In genomic region chr2:6585069-6585754, GRCm38 (mm10) we compare ENCODE assay signal across 24 mouse cellular contexts.
A peak's percentile ranks its signal among the peaks of the same experiment; 100 is the strongest.
DNase-seq lines count a peak whose midpoint lies in the region; ATAC-seq and TF ChIP-seq lines count a peak whose summit lies in the region.
"Had no signal": no experiment of that assay in that cellular context is flagged by ENCODE, and none has a peak within 500 bp of the region (broad histone marks: within the 10 kb centered on the region; RNA-seq: fewer than 3 reads in every experiment).

No protein-coding gene starts in this region.

- no peaks in the 10 kb centered on the region for H3K9me3 ChIP-seq in CH12.LX (replicated peaks; ENCODE audit: low read length)
- no peaks in the 10 kb centered on the region for H3K9me3 ChIP-seq in intestine, embryonic 15.5 days
- H3K9me3 ChIP-seq in intestine, postnatal 0 days (ENCODE audit: control insufficient read depth): no peaks in the 10 kb centered on the region
- no peaks in the 10 kb centered on the region for H3K9me3 ChIP-seq in heart, embryonic 12.5 days (replicated peaks)
- H3K9me3 ChIP-seq: embryonic facial prominence, embryonic 13.5 days; embryonic facial prominence, embryonic 15.5 days; forebrain, embryonic 10.5 days; forebrain, embryonic 12.5 days; forebrain, embryonic 15.5 days; G1E had no signal

- no peaks in the 10 kb centered on the region for H3K27me3 ChIP-seq in CH12.LX (replicated peaks)
- no peaks in the 10 kb centered on the region for H3K27me3 ChIP-seq in intestine, embryonic 15.5 days (replicated peaks)
- H3K27me3 ChIP-seq in intestine, postnatal 0 days (replicated peaks; ENCODE audit: control insufficient read depth, insufficient read depth, low read length): no peaks in the 10 kb centered on the region
- H3K27me3 ChIP-seq in heart, embryonic 12.5 days (replicated peaks): no peaks in the 10 kb centered on the region
- H3K27me3 ChIP-seq: embryonic facial prominence, embryonic 13.5 days; embryonic facial prominence, embryonic 15.5 days; forebrain, embryonic 12.5 days; forebrain, embryonic 15.5 days; Patski had no signal

- 67% methylated on average over 7 of the region's 7 CpGs for WGBS in intestine, embryonic 15.5 days
- 41% methylated on average over 7 of the region's 7 CpGs for WGBS in intestine, postnatal 0 days
- 80% methylated on average over 7 of the region's 7 CpGs for WGBS in heart, embryonic 12.5 days

- TF ChIP-seq CTCF in CH12.LX (conservative IDR thresholded peaks at IDR 0.05 in 1 of 2, IDR thresholded peaks at IDR 0.05 in 1 of 2; ENCODE audit: low read depth in 2 of 2, low read length in 2 of 2): no peak
- no peak for TF ChIP-seq CTCF in intestine, postnatal 0 days (IDR thresholded peaks at IDR 0.05; ENCODE audit: low read depth)

- TF ChIP-seq RAD21 in CH12.LX (IDR thresholded peaks at IDR 0.05; ENCODE audit: low read depth, low read length): no peak

- dilution Hi-C loops in CH12.LX (cut with MboI; ENCODE audit: extremely low pct_ligation_motif_present, extremely low pct_unique_long_range_greater_than_20kb, low sequenced_read_pairs): no loop called here

- 0 out of 2 replicates have a peak, but pooled peaks have one; percentile 46 for TF ChIP-seq EP300 in CH12.LX (IDR thresholded peaks at IDR 0.05; ENCODE audit: low read length)

- peak overlapping the region; percentile 79; the same call in 1 of the 2 replicates for H3K27ac ChIP-seq in CH12.LX (ENCODE audit: insufficient read depth, low read depth)
- no peak overlapping the region for H3K27ac ChIP-seq in intestine, embryonic 15.5 days
- H3K27ac ChIP-seq in intestine, postnatal 0 days (ENCODE audit: low read depth, low read length): no peak overlapping the region
- no peak overlapping the region for H3K27ac ChIP-seq in heart, embryonic 12.5 days (ENCODE audit: poor library complexity, severe bottlenecking)
- H3K27ac ChIP-seq: embryonic facial prominence, embryonic 13.5 days; embryonic facial prominence, embryonic 15.5 days; forebrain, embryonic 12.5 days had no signal

- no peak for DNase-seq in CH12.LX (ENCODE audit: extremely low read depth)
- DNase-seq in embryo, embryonic 10.5 days (ENCODE audit: low spot score): no peak
- DNase-seq: adrenal gland, adult 8-10 months; adrenal gland, postnatal 14 days; adrenal gland, postnatal 36 days; cerebellum, adult 11-12 months; cerebellum, adult 2 months; cerebellum, adult 9-10 months; cerebellum, postnatal 10 days; cerebellum, postnatal 25 days; embryo, embryonic 11 days; forebrain, postnatal 0 days had no signal

- peak overlapping the region; percentile 78 for H3K9ac ChIP-seq in CH12.LX (ENCODE audit: insufficient read depth, low read depth)
- no peak overlapping the region for H3K9ac ChIP-seq in intestine, embryonic 15.5 days
- H3K9ac ChIP-seq in intestine, postnatal 0 days (ENCODE audit: low read depth, low read length): no peak overlapping the region
- no peak overlapping the region for H3K9ac ChIP-seq in heart, embryonic 12.5 days
- H3K9ac ChIP-seq: embryonic facial prominence, embryonic 13.5 days; embryonic facial prominence, embryonic 15.5 days; forebrain, embryonic 12.5 days; forebrain, embryonic 15.5 days; forebrain, postnatal 0 days had no signal

- H3K4me1 ChIP-seq in CH12.LX (ENCODE audit: control insufficient read depth in 1 of 2, insufficient read depth in 2 of 2): peaks cover 20 to 79% of the 10 kb centered on the region in 2 experiments
- H3K4me1 ChIP-seq in intestine, embryonic 15.5 days (replicated peaks): no peaks in the 10 kb centered on the region
- H3K4me1 ChIP-seq in intestine, postnatal 0 days (replicated peaks; ENCODE audit: control insufficient read depth, insufficient read depth, low read length): 0 out of 2 replicates have a peak, but pooled peaks cover 3% of the 10 kb centered on the region
- H3K4me1 ChIP-seq in heart, embryonic 12.5 days (replicated peaks): no peaks in the 10 kb centered on the region; the same call in 1 of the 2 replicates
- H3K4me1 ChIP-seq: embryonic facial prominence, embryonic 13.5 days; embryonic facial prominence, embryonic 15.5 days; forebrain, embryonic 10.5 days; forebrain, embryonic 12.5 days had no signal

- no peak; the same call in 1 of the 2 replicates for TF ChIP-seq POLR2A in CH12.LX (IDR thresholded peaks at IDR 0.05; ENCODE audit: low read depth, low read length)

- H3K4me3 ChIP-seq in CH12.LX (replicated peaks in 1 of 3; ENCODE audit: low read depth in 2 of 3, low read length in 2 of 3, poor library complexity in 1 of 3): peak overlapping the region in 2 of 3 experiments; percentile 23 to 26
- H3K4me3 ChIP-seq in intestine, embryonic 15.5 days (replicated peaks): no peak overlapping the region
- H3K4me3 ChIP-seq in intestine, postnatal 0 days (ENCODE audit: low read depth, low read length): no peak overlapping the region
- no peak overlapping the region for H3K4me3 ChIP-seq in heart, embryonic 12.5 days
- H3K4me3 ChIP-seq: embryonic facial prominence, embryonic 13.5 days; embryonic facial prominence, embryonic 15.5 days; erythroblast, embryonic 14.5 days; forebrain, embryonic 10.5 days; forebrain, embryonic 12.5 days; forebrain, embryonic 15.5 days had no signal

- in situ Hi-C loops in CH12.LX (cut with MboI; ENCODE audit: low pct_ligation_motif_present, low pct_unique_long_range_greater_than_20kb, low sequenced_read_pairs): no loop called here

- H3K36me3 ChIP-seq in CH12.LX (replicated peaks in 1 of 2; ENCODE audit: control insufficient read depth in 1 of 2, insufficient read depth in 1 of 2, low read length in 1 of 2): peaks cover 2 to 30% of the 10 kb centered on the region in 2 experiments
- no peaks in the 10 kb centered on the region for H3K36me3 ChIP-seq in intestine, embryonic 15.5 days
- no peaks in the 10 kb centered on the region; the same call in 1 of the 2 replicates for H3K36me3 ChIP-seq in intestine, postnatal 0 days (ENCODE audit: control insufficient read depth, insufficient read depth)
- peaks cover 3% of the 10 kb centered on the region; the same call in 1 of the 2 replicates for H3K36me3 ChIP-seq in heart, embryonic 12.5 days
- H3K36me3 ChIP-seq: embryonic facial prominence, embryonic 13.5 days; embryonic facial prominence, embryonic 15.5 days; G1E had no signal

- H3K79me2 ChIP-seq in CH12.LX (replicated peaks; ENCODE audit: control insufficient read depth, extremely low read depth, insufficient read depth, poor library complexity, severe bottlenecking): peaks cover 3% of the 10 kb centered on the region; the same call in 1 of the 2 replicates

- 0 out of 2 replicates have a peak overlapping the region, but pooled peaks have one; percentile 15 for H3K4me2 ChIP-seq in CH12.LX (ENCODE audit: insufficient read depth, low read depth, poor library complexity, severe bottlenecking)
- no peak overlapping the region for H3K4me2 ChIP-seq in intestine, embryonic 15.5 days (replicated peaks)
- H3K4me2 ChIP-seq in intestine, postnatal 0 days (replicated peaks; ENCODE audit: low read depth): no peak overlapping the region
- H3K4me2 ChIP-seq in heart, embryonic 12.5 days: no peak overlapping the region
- H3K4me2 ChIP-seq: embryonic facial prominence, embryonic 13.5 days; embryonic facial prominence, embryonic 15.5 days; forebrain, embryonic 12.5 days; forebrain, embryonic 15.5 days had no signal

- ATAC-seq in intestine, embryonic 15.5 days: peak; percentile 84
- peak; percentile 90 for ATAC-seq in intestine, postnatal 0 days
- ATAC-seq in heart, embryonic 12.5 days (ENCODE audit: insufficient number of reproducible peaks, low FRiP score): no peak
- ATAC-seq: activated CD4-positive, CD25-positive, alpha-beta regulatory T cell, adult 4 months; forebrain, embryonic 15.5 days; Patski had no signal

TF ChIP-seq in CH12.LX, 34 proteins besides CTCF, POLR2A, EP300 and RAD21:
- TF ChIP-seq ZKSCAN1 (IDR thresholded peaks at IDR 0.05; ENCODE audit: borderline replicate concordance, low read depth, low read length) (no peak), SIN3A (IDR thresholded peaks at IDR 0.05; ENCODE audit: low read length) (no peak), JUND (conservative IDR thresholded peaks at IDR 0.05; ENCODE audit: low read depth, low read length) (no peak), ETS1 (conservative IDR thresholded peaks at IDR 0.05; ENCODE audit: low read depth, low read length) (peak; percentile 10; the same call in 1 of the 2 replicates), IRF4 (IDR thresholded peaks at IDR 0.05; ENCODE audit: low read depth, low read length) (peak; percentile 18; the same call in 1 of the 2 replicates), USF2 (conservative IDR thresholded peaks at IDR 0.05; ENCODE audit: low read depth, low read length) (no peak), CHD1 (IDR thresholded peaks at IDR 0.05; ENCODE audit: low read depth, low read length) (0 out of 2 replicates have a peak, but pooled peaks have one; percentile 53), BHLHE40 (IDR thresholded peaks at IDR 0.05; ENCODE audit: low read depth, low read length) (peak; percentile 60), ZC3H11A (IDR thresholded peaks at IDR 0.05; ENCODE audit: low read depth, low read length) (no peak), HCFC1 (IDR thresholded peaks at IDR 0.05; ENCODE audit: low read depth, low read length) (no peak), GABPA (IDR thresholded peaks at IDR 0.05; ENCODE audit: insufficient replicate concordance, low read depth, low read length) (no peak), SMC3 (IDR thresholded peaks at IDR 0.05; ENCODE audit: low read depth, low read length) (no peak), MEF2A (IDR thresholded peaks at IDR 0.05; ENCODE audit: borderline replicate concordance, low read depth, low read length) (0 out of 2 replicates have a peak, but pooled peaks have one; percentile 7), MAZ (IDR thresholded peaks at IDR 0.05; ENCODE audit: low read depth, low read length) (no peak), MXI1 (IDR thresholded peaks at IDR 0.05; ENCODE audit: low read depth, low read length) (no peak), MAX (IDR thresholded peaks at IDR 0.05; ENCODE audit: low read length) (no peak)

Comparison
In these comparisons a context has a peak if more than half of its experiments do, and no peak if none do; other contexts are left out.
1. H3K4me3 ChIP-seq: peak in CH12.LX (2 of 3); none in intestine, embryonic 15.5 days (single experiment), intestine, postnatal 0 days (single experiment) and heart, embryonic 12.5 days (single experiment).